Mouse (Mus musculus): Measurements from ENCODE around the gene Klhl12.
"Not testable (repeated sequence)": the region's sequence is repeated elsewhere in the genome, so short reads cannot be mapped to it uniquely, and the experiment has no call there.

Gene Klhl12

DNA sequence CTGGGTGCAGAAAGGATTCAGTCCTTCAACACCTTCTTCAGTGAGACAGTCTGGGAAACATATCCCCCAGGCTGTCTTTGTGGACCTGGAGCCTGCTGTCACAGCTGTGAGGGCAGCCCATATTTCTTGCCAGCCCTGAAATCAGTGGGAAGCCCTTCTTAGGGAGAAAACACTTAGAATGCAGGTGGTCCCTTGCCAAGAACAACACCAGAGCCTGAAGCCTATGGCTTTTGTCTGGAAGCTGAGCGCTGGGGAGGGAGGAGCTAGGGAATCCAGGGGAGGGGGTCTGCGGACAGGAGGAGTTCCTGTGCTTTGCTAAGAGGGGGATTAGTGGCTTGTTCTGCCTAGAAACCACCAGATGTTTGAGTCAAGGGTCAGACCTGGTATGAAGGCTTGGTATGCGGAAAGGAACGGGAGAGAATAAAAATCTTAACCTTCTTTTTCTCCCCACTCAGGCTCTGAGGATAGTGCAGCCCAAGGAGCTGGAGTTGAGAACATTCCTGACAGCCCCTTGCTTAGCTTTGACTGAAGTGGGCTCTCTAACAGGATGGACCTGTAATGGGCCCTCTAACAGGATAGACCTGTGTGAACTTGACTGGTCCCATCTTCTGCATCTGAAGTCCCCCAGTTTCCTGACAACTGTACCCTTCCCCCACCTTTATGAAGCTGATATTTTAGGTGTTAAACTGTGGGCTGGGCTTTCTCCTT, 61.3 kb downstream of the Klhl12 start:
- peak; percentile 31 for DNase-seq

DNA sequence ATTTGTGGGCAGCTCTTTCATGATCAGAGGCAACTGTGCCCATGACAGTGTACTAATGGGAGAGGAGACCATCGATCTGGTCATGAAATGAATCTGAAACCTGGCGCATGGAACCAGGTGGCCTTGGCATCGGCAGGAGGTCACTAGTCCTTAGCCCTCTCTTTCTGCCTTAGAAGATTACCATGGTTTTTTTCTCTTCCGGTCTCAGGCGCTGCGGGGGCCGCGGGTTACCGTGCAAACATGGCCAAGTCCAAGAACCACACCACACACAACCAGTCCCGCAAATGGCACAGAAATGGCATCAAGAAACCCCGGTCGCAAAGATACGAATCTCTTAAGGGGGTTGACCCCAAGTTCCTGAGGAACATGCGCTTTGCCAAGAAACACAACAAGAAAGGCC, 62.5 kb downstream of the Klhl12 start:
- not testable (repeated sequence) for DNase-seq

- peak; percentile 86 for DNase-seq
Measured at GRCm38 (mm10) chr1:134518677-134519076, 63.3 kb downstream of the Klhl12 start.

DNA sequence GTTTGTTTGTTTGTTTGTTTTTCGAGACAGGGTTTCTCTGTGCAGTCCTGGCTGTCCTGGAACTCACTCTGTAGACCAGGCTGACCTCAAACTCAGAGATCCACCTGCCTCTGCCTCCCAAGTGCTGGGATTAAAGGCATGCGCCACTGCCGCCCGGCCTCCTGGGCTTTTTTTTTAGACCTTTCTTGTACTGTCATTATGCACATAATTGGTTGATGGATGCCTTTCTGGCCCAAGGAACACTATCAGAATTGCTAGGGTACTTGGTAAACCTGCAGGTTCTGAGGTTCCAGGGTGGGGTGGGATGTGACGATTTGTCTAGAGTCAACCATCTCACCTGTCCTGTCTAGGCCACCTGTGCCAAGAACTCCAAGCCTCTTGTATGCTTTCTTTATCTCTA, 63.9 kb downstream of the Klhl12 start:
- not testable (repeated sequence) for DNase-seq

- DNase-seq, result peak; percentile 43
Measured at GRCm38 (mm10) chr1:134520001-134520721, 64.8 kb downstream of the Klhl12 start.

DNA sequence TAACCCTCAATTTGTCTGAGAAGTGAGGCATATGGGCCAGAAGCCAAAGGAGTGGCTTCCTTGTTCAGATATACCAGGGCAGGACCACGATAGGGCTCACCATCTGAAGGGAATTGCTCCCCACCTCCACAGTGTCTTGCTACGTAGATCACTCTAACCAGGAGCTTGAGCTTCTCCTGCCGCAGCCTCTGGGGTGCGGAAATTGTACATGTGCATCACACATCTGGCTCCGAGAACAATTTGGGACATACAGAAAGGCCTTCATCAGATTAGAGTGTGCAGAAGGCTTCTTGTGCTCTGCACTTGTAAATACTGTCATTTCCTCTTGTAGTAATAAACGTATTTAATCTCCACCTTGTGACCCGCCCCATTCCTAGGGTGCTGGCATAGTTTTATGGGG, 65.8 kb downstream of the Klhl12 start:
- no peak for DNase-seq

- DNase-seq, result no peak
Measured at GRCm38 (mm10) chr1:134522325-134522724, 67.0 kb downstream of the Klhl12 start.

DNA sequence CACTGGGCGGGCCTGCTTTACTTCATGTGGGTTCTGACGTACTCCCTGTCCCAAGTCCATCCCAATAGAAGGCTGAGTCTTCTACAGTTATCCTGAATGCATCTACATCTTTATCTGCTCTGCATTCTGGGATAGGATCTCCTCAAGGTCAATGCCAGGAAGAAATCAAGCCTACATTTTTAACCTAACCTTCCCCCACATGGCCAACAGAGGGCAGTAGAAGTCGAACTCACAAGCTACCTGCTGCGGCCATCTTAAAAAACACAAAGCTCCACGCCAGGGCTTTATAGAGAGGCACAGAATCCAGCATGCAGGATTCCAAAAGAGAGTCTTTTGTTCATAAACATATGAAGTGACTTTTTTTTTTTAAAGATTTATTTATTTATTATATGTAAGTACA, 69.1 kb downstream of the Klhl12 start:
- peak; percentile 39 for DNase-seq

GRCm38 (mm10) chr1:134525015-134525414, 69.7 kb downstream of the Klhl12 start:
- no peak for DNase-seq

DNA sequence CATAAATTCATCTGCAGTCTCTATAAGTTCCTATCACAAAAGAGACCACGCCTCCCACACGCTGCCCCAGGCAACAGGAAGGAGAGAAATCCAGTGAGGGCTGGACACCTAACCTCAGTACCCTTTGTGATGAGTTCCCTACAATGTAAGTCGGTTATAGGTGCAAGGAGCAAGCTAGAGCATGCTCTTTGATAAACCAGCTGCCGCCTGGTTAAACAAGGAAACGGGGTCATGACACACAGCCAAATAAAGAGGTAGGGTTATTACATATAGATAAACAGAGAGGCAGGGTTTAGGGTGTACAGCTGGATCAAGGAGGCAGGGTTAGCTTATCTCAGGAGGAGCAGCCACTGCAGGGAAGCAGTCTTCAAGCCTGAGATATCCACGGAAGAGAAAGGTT, 71.4 kb downstream of the Klhl12 start:
- peak; percentile 75 for DNase-seq

GRCm38 (mm10) chr1:134530618-134531017, 75.3 kb downstream of the Klhl12 start:
- DNase-seq, result no peak

DNA sequence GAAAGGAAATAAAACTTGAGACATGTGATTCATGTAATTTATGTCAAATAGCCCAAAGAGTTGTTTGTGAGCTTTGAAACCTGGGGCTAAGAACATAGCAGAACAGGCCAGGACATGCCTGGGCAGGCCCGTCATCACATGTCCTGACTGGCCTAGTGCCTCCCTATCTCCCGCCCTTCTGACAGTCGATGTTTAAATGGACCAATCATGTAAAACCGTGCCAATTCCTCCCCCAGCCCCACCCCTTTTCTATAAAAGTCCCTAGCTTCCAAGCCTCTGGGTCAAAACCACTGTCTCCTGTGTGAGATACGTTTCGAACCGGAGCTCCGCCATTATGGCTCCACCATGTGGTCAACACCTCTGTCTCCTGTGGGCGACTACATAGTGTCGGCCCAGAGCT, 78.4 kb downstream of the Klhl12 start:
- DNase-seq, result not testable (repeated sequence)

- no peak for DNase-seq
Measured at GRCm38 (mm10) chr1:134535054-134535453, 79.7 kb downstream of the Klhl12 start.

GRCm38 (mm10) chr1:134535513-134535912, 80.2 kb downstream of the Klhl12 start:
- peak; percentile 28 for DNase-seq

GRCm38 (mm10) chr1:134540610-134541009, 85.3 kb downstream of the Klhl12 start:
- DNase-seq, result no peak

Data from liver (tissue).